8 mouse cellular contexts compared by ENCODE assay signal in genomic region chr1:134079477-134080163, GRCm38 (mm10). TPM values are rescaled to one million over a fixed set of nuclear protein-coding genes. Genes with fewer than 3 reads are reported as not detected.
DNase-seq lines count a peak whose midpoint lies in the region; ATAC-seq and TF ChIP-seq lines count a peak whose summit lies in the region.

No protein-coding gene starts in this region.

- peak overlapping the region; percentile 83 for H3K4me2 ChIP-seq in embryonic facial prominence, embryonic 14.5 days (ENCODE audit: low read depth, low read length)
- H3K4me2 ChIP-seq in midbrain, embryonic 14.5 days (ENCODE audit: low read length): peak overlapping the region; percentile 69

- 10% methylated on average over 7 of the region's 9 CpGs for WGBS in embryonic facial prominence, embryonic 14.5 days
- WGBS in midbrain, embryonic 14.5 days: 4% methylated on average over 9 of the region's 9 CpGs

- intact Hi-C loops in heart, postnatal 14 days (cut with DNase I): no loop called here

- H3K27ac ChIP-seq in ES-Bruce4 (ENCODE audit: insufficient read depth, low read length): peak overlapping the region; percentile 82
- H3K27ac ChIP-seq in embryonic facial prominence, embryonic 14.5 days (replicated peaks; ENCODE audit: low read depth, low read length): peak overlapping the region; percentile 87
- H3K27ac ChIP-seq in midbrain, embryonic 14.5 days (replicated peaks; ENCODE audit: low read depth, low read length): peak overlapping the region; percentile 86

- H3K4me3 ChIP-seq in ES-Bruce4 (ENCODE audit: low read depth, low read length): peak overlapping the region; percentile 52
- peak overlapping the region; percentile 63 for H3K4me3 ChIP-seq in embryonic facial prominence, embryonic 14.5 days (ENCODE audit: low read depth, low read length)
- peak overlapping the region; percentile 69 for H3K4me3 ChIP-seq in midbrain, embryonic 14.5 days (replicated peaks; ENCODE audit: low read depth, low read length)

- H3K9ac ChIP-seq in ES-Bruce4 (ENCODE audit: low read depth, poor library complexity, severe bottlenecking): peak overlapping the region; percentile 80
- H3K9ac ChIP-seq in embryonic facial prominence, embryonic 14.5 days (ENCODE audit: low read depth, low read length): peak overlapping the region; percentile 84
- H3K9ac ChIP-seq in midbrain, embryonic 14.5 days (replicated peaks; ENCODE audit: low read length): peak overlapping the region; percentile 77

- ATAC-seq in embryonic facial prominence, embryonic 14.5 days (ENCODE audit: low read depth): no peak
- no peak for ATAC-seq in midbrain, embryonic 14.5 days (ENCODE audit: low FRiP score, low TSS enrichment)
- no peak for ATAC-seq in megakaryocyte progenitor cell, adult 5-6 weeks (replicated peaks; ENCODE audit: poor library complexity)

- peaks cover 5% of the 10 kb centered on the region for H3K4me1 ChIP-seq in ES-Bruce4 (ENCODE audit: control insufficient read depth, insufficient read depth, low read length)
- peaks cover 38% of the 10 kb centered on the region for H3K4me1 ChIP-seq in embryonic facial prominence, embryonic 14.5 days (ENCODE audit: control insufficient read depth, insufficient read depth, low read length)
- H3K4me1 ChIP-seq in midbrain, embryonic 14.5 days (ENCODE audit: control insufficient read depth, insufficient read depth, low read length): peaks cover 39% of the 10 kb centered on the region

- no peaks in the 10 kb centered on the region for H3K27me3 ChIP-seq in ES-Bruce4 (ENCODE audit: control insufficient read depth, insufficient read depth, low read length, poor library complexity, severe bottlenecking)
- H3K27me3 ChIP-seq in embryonic facial prominence, embryonic 14.5 days (replicated peaks; ENCODE audit: control insufficient read depth, insufficient read depth, low read length): no peaks in the 10 kb centered on the region
- no peaks in the 10 kb centered on the region for H3K27me3 ChIP-seq in midbrain, embryonic 14.5 days (ENCODE audit: control insufficient read depth, insufficient read depth, low read length)

- no peaks in the 10 kb centered on the region for H3K9me3 ChIP-seq in ES-Bruce4 (replicated peaks; ENCODE audit: control insufficient read depth, insufficient read depth, low read length, poor library complexity, severe bottlenecking)
- no peaks in the 10 kb centered on the region for H3K9me3 ChIP-seq in embryonic facial prominence, embryonic 14.5 days (ENCODE audit: control insufficient read depth, low read length)
- no peaks in the 10 kb centered on the region for H3K9me3 ChIP-seq in midbrain, embryonic 14.5 days (ENCODE audit: control insufficient read depth, low read length)

- no peak for TF ChIP-seq CTCF in ES-Bruce4 (IDR thresholded peaks at IDR 0.05; ENCODE audit: low read depth, low read length)

- peaks cover 28% of the 10 kb centered on the region for H3K36me3 ChIP-seq in ES-Bruce4 (ENCODE audit: control insufficient read depth, insufficient read depth, low read length, poor library complexity, severe bottlenecking)
- peaks cover 16% of the 10 kb centered on the region; the same call in 1 of the 2 replicates for H3K36me3 ChIP-seq in embryonic facial prominence, embryonic 14.5 days (ENCODE audit: control insufficient read depth, insufficient read depth, low read length)
- no peaks in the 10 kb centered on the region; the same call in 1 of the 2 replicates for H3K36me3 ChIP-seq in midbrain, embryonic 14.5 days (ENCODE audit: control insufficient read depth, insufficient read depth, low read length)

- peak; percentile 35 for DNase-seq in A20 (ENCODE audit: low read depth, low spot score)
- DNase-seq in embryonic facial prominence, embryonic 14.5 days (ENCODE audit: low spot score): peak; percentile 86
- peak; percentile 66 to 75 for DNase-seq in heart, postnatal 14 days
- peak; percentile 82 to 85 for DNase-seq in kidney, postnatal 36 days
- DNase-seq in midbrain, embryonic 14.5 days: peak; percentile 76
- no peak for DNase-seq in layer of hippocampus, adult 8-10 months (ENCODE audit: low spot score in 2 of 2)

- TF ChIP-seq POLR2A in ES-Bruce4 (IDR thresholded peaks at IDR 0.05; ENCODE audit: insufficient read depth, low read length): no peak

- no peak for TF ChIP-seq EP300 in ES-Bruce4 (IDR thresholded peaks at IDR 0.05; ENCODE audit: insufficient read depth, low read depth, low read length)

RNA-seq across cellular contexts. Expression of gene Btg2, which starts 0.7 kb away (rescaled TPM):
- 109 and 112 TPM in 2 replicates for polyA plus RNA-seq in ES-Bruce4 (2011; ENCODE audit: insufficient read depth, insufficient read length, low read depth, missing spikeins)
- 37.9 and 41.3 TPM in 2 replicates for polyA plus RNA-seq in embryonic facial prominence, embryonic 14.5 days (2014; fragmentation: Nextera tagmentation; extraction: Ambion mirVana)
- total RNA-seq in heart, postnatal 14 days (2021): 10 to 100 TPM; 37.3 to 47.7 TPM
- 34.2 and 61.1 TPM in 2 replicates for polyA plus RNA-seq in midbrain, embryonic 14.5 days (2014; fragmentation: Nextera tagmentation; extraction: Ambion mirVana)
- total RNA-seq in megakaryocyte progenitor cell, adult 5-6 weeks (2015): 14.2 and 22.2 TPM in 2 replicates
- total RNA-seq in megakaryocyte progenitor cell, adult 5-6 weeks (2017): 38.7 and 47.8 TPM in 2 replicates
- total RNA-seq in layer of hippocampus, adult 8-10 months (2022): 10 to 100 TPM; 14.4 to 18.4 (median 17.3) TPM

RNA-seq across cellular contexts. Expression of gene Chit1, which starts 31.4 kb away (rescaled TPM):
- not detected in 2 replicates for polyA plus RNA-seq in ES-Bruce4 (2011; ENCODE audit: insufficient read depth, insufficient read length, low read depth, missing spikeins)
- 0.18 and 0.43 TPM in 2 replicates for polyA plus RNA-seq in embryonic facial prominence, embryonic 14.5 days (2014; fragmentation: Nextera tagmentation; extraction: Ambion mirVana)
- total RNA-seq in heart, postnatal 14 days (2021): not detected
- polyA plus RNA-seq in midbrain, embryonic 14.5 days (2014; fragmentation: Nextera tagmentation; extraction: Ambion mirVana): 0.26 TPM in 1 of 2 replicates, not detected in the other
- 1.3 and 2.3 TPM in 2 replicates for total RNA-seq in megakaryocyte progenitor cell, adult 5-6 weeks (2015)
- 0.74 and 1.8 TPM in 2 replicates for total RNA-seq in megakaryocyte progenitor cell, adult 5-6 weeks (2017)
- under 1 TPM in 1 of 4 experiments, not detected in 3; 0.32 TPM for total RNA-seq in layer of hippocampus, adult 8-10 months (2022)

RNA-seq across cellular contexts. Expression of gene Fmod, which starts 42.6 kb away (rescaled TPM):
- polyA plus RNA-seq in ES-Bruce4 (2011; ENCODE audit: insufficient read depth, insufficient read length, low read depth, missing spikeins): not detected in 2 replicates
- 40.8 and 44.2 TPM in 2 replicates for polyA plus RNA-seq in embryonic facial prominence, embryonic 14.5 days (2014; fragmentation: Nextera tagmentation; extraction: Ambion mirVana)
- total RNA-seq in heart, postnatal 14 days (2021): 10 to 100 TPM; 13.5 to 17.4 TPM
- 0.31 and 6.4 TPM in 2 replicates for polyA plus RNA-seq in midbrain, embryonic 14.5 days (2014; fragmentation: Nextera tagmentation; extraction: Ambion mirVana)
- not detected in 2 replicates for total RNA-seq in megakaryocyte progenitor cell, adult 5-6 weeks (2015)
- total RNA-seq in megakaryocyte progenitor cell, adult 5-6 weeks (2017): not detected in 2 replicates
- total RNA-seq in layer of hippocampus, adult 8-10 months (2022): 10 to 100 TPM in 3 of 4 experiments, 1 to 10 TPM in 1; 8.4 to 11.4 (median 10.1) TPM

Comparison
In these comparisons a context has a peak if more than half of its experiments do, and no peak if none do; other contexts are left out.
1. DNase-seq: peak in A20 (single experiment), embryonic facial prominence, embryonic 14.5 days (single experiment), heart, postnatal 14 days (2 of 2), kidney, postnatal 36 days (2 of 2) and midbrain, embryonic 14.5 days (single experiment); none in layer of hippocampus, adult 8-10 months (0 of 2).
2. RNA of gene Fmod, which starts 42.6 kb away (total RNA-seq): 13.5 to 17.4 TPM in heart, postnatal 14 days and 8.4 to 11.4 TPM in layer of hippocampus, adult 8-10 months; not detected in megakaryocyte progenitor cell, adult 5-6 weeks; every median in the first group is over 4 times any median in the second.
3. Peak in every context shown above with its lines, with median percentiles within 50 percentile points of each other: H3K27ac ChIP-seq, H3K4me3 ChIP-seq and H3K9ac ChIP-seq.